Mouse (Mus musculus) CH12.LX (cell line): ENCODE measurements around the gene Ddx47. TPM values are rescaled to one million over a fixed set of nuclear protein-coding genes. Genes with fewer than 3 reads are reported as not detected.

Experiments
- DNase-seq: peaks from one replicate; pipeline ENCODE4 v3.0.0-alpha.2; 2013; ENCODE audit errors: extremely low read depth
- H3K27ac ChIP-seq: 2 replicates; pipeline ENCODE4 v1.5.1; 2012; ENCODE audit warnings: low read depth, mild to moderate bottlenecking, control low read depth, moderate library complexity; ENCODE audit not compliant: insufficient read depth
- H3K27me3 ChIP-seq: replicated peaks from 2 replicates; pipeline ENCODE3; 2012; ENCODE audit warnings: inconsistent platforms
- H3K36me3 ChIP-seq, 2 experiments: replicated peaks in 1 of 2; 2 replicates each; pipeline versions ENCODE3 to v1.6.1; 2012; ENCODE audit warnings: inconsistent platforms in 1 of 2, low read length in 1 of 2, mild to moderate bottlenecking in 1 of 2, mixed read lengths in 1 of 2, moderate library complexity in 1 of 2; ENCODE audit not compliant: control insufficient read depth in 1 of 2, insufficient read depth in 1 of 2
- H3K4me1 ChIP-seq, 2 experiments: 2 replicates each; pipeline ENCODE4 v1.6.1; 2012; ENCODE audit warnings: inconsistent platforms in 1 of 2, moderate library complexity in 1 of 2; ENCODE audit not compliant: insufficient read depth in 2 of 2, control insufficient read depth in 1 of 2
- H3K4me2 ChIP-seq: 2 replicates; pipeline ENCODE4 v1.6.1; 2012; ENCODE audit warnings: low read depth, mild to moderate bottlenecking, control low read depth; ENCODE audit not compliant: poor library complexity, insufficient read depth, severe bottlenecking
- H3K4me3 ChIP-seq, 3 experiments: fragments of 150-350 bp in 1 of 3; sonication (generic) in 1 of 3; replicated peaks in 1 of 3; 2 replicates each; pipeline versions ENCODE3 to v1.5.1; 2011 to 2012; ENCODE audit warnings: low read depth in 2 of 3, low read length in 2 of 3, mild to moderate bottlenecking in 2 of 3, moderate library complexity in 2 of 3, control low read depth in 1 of 3, improper control_type of control experiment in 1 of 3, inconsistent platforms in 1 of 3, mixed read lengths in 1 of 3; ENCODE audit not compliant: poor library complexity in 1 of 3
- H3K79me2 ChIP-seq: replicated peaks from 2 replicates; pipeline ENCODE4 v1.6.1; 2012; ENCODE audit warnings: mild to moderate bottlenecking, moderate library complexity; ENCODE audit not compliant: control insufficient read depth, poor library complexity, insufficient read depth, severe bottlenecking; ENCODE audit errors: extremely low read depth
- H3K9ac ChIP-seq: 2 replicates; pipeline ENCODE4 v1.6.1; 2012; ENCODE audit warnings: low read depth, mild to moderate bottlenecking, control low read depth, moderate library complexity; ENCODE audit not compliant: insufficient read depth
- H3K9me3 ChIP-seq: replicated peaks from 2 replicates; pipeline ENCODE3; 2012; ENCODE audit warnings: low read length, inconsistent platforms, mixed read lengths
- BHLHE40 ChIP-seq: IDR thresholded peaks from 2 replicates; pipeline ENCODE4 v1.6.1; 2011; ENCODE audit warnings: mild to moderate bottlenecking, low read depth, low read length, improper control_type of control experiment
- CHD2 ChIP-seq: IDR thresholded peaks from 2 replicates; pipeline ENCODE4 v1.6.1; 2011; ENCODE audit warnings: low read length, improper control_type of control experiment
- E2F4 ChIP-seq: IDR thresholded peaks from 2 replicates; pipeline ENCODE4 v1.6.1; 2011; ENCODE audit warnings: low read depth, low read length, improper control_type of control experiment; ENCODE audit not compliant: insufficient replicate concordance
- ETS1 ChIP-seq: conservative IDR thresholded peaks from 2 replicates; pipeline ENCODE4 v1.6.1; 2012; ENCODE audit warnings: low read depth, mild to moderate bottlenecking, inconsistent platforms, low read length, improper control_type of control experiment, moderate library complexity
- GABPA ChIP-seq: IDR thresholded peaks from 2 replicates; pipeline ENCODE4 v1.6.1; 2012; ENCODE audit warnings: low read depth, low read length, improper control_type of control experiment, inconsistent platforms; ENCODE audit not compliant: insufficient replicate concordance
- HCFC1 ChIP-seq: IDR thresholded peaks from 2 replicates; pipeline ENCODE4 v1.6.1; 2012; ENCODE audit warnings: low read depth, mild to moderate bottlenecking, inconsistent platforms, low read length, improper control_type of control experiment
- IRF4 ChIP-seq: IDR thresholded peaks from 2 replicates; pipeline ENCODE4 v1.6.1; 2014; ENCODE audit warnings: low read depth, mild to moderate bottlenecking, inconsistent platforms, low read length, improper control_type of control experiment
- JUN ChIP-seq: IDR thresholded peaks from 2 replicates; pipeline ENCODE4 v1.6.1; 2011; ENCODE audit warnings: low read depth, mild to moderate bottlenecking, low read length, improper control_type of control experiment, moderate library complexity; ENCODE audit not compliant: insufficient read depth
- KAT2A ChIP-seq: IDR thresholded peaks from 2 replicates; pipeline ENCODE4 v1.6.1; 2012; ENCODE audit warnings: low read length, improper control_type of control experiment, inconsistent platforms; ENCODE audit not compliant: insufficient replicate concordance
- MAFK ChIP-seq: IDR thresholded peaks from 2 replicates; pipeline ENCODE4 v1.6.1; 2011; ENCODE audit warnings: low read length, improper control_type of control experiment; ENCODE audit not compliant: insufficient replicate concordance
- MAX ChIP-seq: IDR thresholded peaks from 2 replicates; pipeline ENCODE4 v1.6.1; 2011; ENCODE audit warnings: low read length, improper control_type of control experiment
- MAZ ChIP-seq: IDR thresholded peaks from 2 replicates; pipeline ENCODE4 v1.6.1; 2012; ENCODE audit warnings: low read depth, mild to moderate bottlenecking, inconsistent platforms, low read length, improper control_type of control experiment, moderate library complexity
- MEF2A ChIP-seq: IDR thresholded peaks from 2 replicates; pipeline ENCODE4 v1.6.1; 2014; ENCODE audit warnings: low read depth, mild to moderate bottlenecking, inconsistent platforms, low read length, improper control_type of control experiment, borderline replicate concordance
- MXI1 ChIP-seq: IDR thresholded peaks from 2 replicates; pipeline ENCODE4 v1.6.1; 2011; ENCODE audit warnings: mild to moderate bottlenecking, low read depth, low read length, improper control_type of control experiment
- MYC ChIP-seq: IDR thresholded peaks from 2 replicates; pipeline ENCODE4 v1.6.1; 2011; ENCODE audit warnings: low read depth, mild to moderate bottlenecking, improper control_type of control experiment, low read length
- PAX5 ChIP-seq: IDR thresholded peaks from 2 replicates; pipeline ENCODE4 v1.6.1; 2012; ENCODE audit warnings: low read length, inconsistent platforms, mixed read lengths
- POLR2A ChIP-seq: IDR thresholded peaks from 2 replicates; pipeline ENCODE4 v1.6.1; 2011; ENCODE audit warnings: low read depth, mild to moderate bottlenecking, improper control_type of control experiment, low read length
- POLR2AphosphoS2 ChIP-seq: IDR thresholded peaks from 2 replicates; pipeline ENCODE4 v1.6.1; 2011; ENCODE audit warnings: low read depth, low read length, improper control_type of control experiment
- SIN3A ChIP-seq: IDR thresholded peaks from 2 replicates; pipeline ENCODE4 v1.6.1; 2012; ENCODE audit warnings: low read length, improper control_type of control experiment, inconsistent platforms
- SMC3 ChIP-seq: IDR thresholded peaks from 2 replicates; pipeline ENCODE4 v1.6.1; 2011; ENCODE audit warnings: low read depth, low read length, improper control_type of control experiment
- TBP ChIP-seq: conservative IDR thresholded peaks from 2 replicates; pipeline ENCODE4 v1.6.1; 2011; ENCODE audit warnings: low read depth, low read length, improper control_type of control experiment
- TCF12 ChIP-seq: IDR thresholded peaks from 2 replicates; pipeline ENCODE4 v1.6.1; 2014; ENCODE audit warnings: low read depth, mild to moderate bottlenecking, inconsistent platforms, low read length, improper control_type of control experiment
- UBTF ChIP-seq: IDR thresholded peaks from 2 replicates; pipeline ENCODE4 v1.6.1; 2012; ENCODE audit warnings: low read depth, mild to moderate bottlenecking, inconsistent platforms, low read length, improper control_type of control experiment, moderate library complexity
- USF1 ChIP-seq: IDR thresholded peaks from 2 replicates; pipeline ENCODE4 v1.6.1; 2014; ENCODE audit warnings: low read depth, mild to moderate bottlenecking, inconsistent platforms, low read length, improper control_type of control experiment
- dilution Hi-C: fragments of 300-500 bp; cut with MboI; formaldehyde crosslinking; loops from 2 replicates; pipeline ENCODE4 v1.14.3; 2020; ENCODE audit warnings: low sequenced_read_pairs; ENCODE audit not compliant: extremely low pct_unique_long_range_greater_than_20kb, extremely low pct_ligation_motif_present
- in situ Hi-C: fragments of 300-500 bp; cut with MboI; formaldehyde crosslinking; loops from 3 replicates; pipeline ENCODE4 v1.14.3; 2019; ENCODE audit warnings: low sequenced_read_pairs, low pct_ligation_motif_present, low pct_unique_long_range_greater_than_20kb, mixed read lengths
- polyA plus RNA-seq: library from polyadenylated mRNA; unstranded; fragments of >175 nt; gene quantifications from 2 replicates; pipeline ENCODE4 v1.2.1, GENCODE M21; 2012; ENCODE audit warnings: low read depth; ENCODE audit not compliant: insufficient read length
- total RNA-seq, 2 experiments: library from RNA; depleted of rRNA; stranded (reverse); fragments of 300-350 nt in 1 of 2; fragments of >200 nt in 1 of 2; gene quantifications; 2 replicates each; pipeline ENCODE4 v1.2.3; 2012 to 2014

Ddx47 gene
- total and polyA plus RNA-seq, 3 experiments: 61.4 to 110 (median 82.6) TPM

DNA sequence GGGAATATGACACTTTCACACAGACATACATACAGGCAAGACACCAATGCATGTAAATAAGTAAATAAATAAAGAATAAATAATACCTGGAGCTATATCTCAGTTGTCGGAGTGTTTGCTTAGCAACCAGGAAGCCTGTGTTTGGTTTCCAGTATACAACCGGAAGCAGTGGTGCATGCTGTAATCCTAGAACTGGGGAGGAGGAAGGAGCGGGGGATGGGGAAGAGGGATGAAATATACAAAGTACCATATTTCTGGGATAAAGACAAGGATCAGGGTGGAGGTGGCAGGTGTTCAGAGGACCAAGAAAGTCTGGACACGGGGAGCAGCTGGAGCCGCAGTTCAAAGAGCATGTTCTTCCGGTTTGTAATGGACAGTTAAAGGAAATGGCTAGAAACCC lies 37.1 kb downstream of the Ddx47 start:
- H3K79me2 ChIP-seq: no peaks in the 10 kb centered on the region
- no peaks in the 10 kb centered on the region for H3K36me3 ChIP-seq
- no peak overlapping the region for H3K27ac ChIP-seq
- H3K27me3 ChIP-seq: peaks cover 2% of the 10 kb centered on the region
- dilution Hi-C loops (no loop called here), in situ Hi-C loops (no loop called here)
- TF ChIP-seq KAT2A (no peak), TCF12 (no peak), BHLHE40 (no peak), USF1 (no peak), PAX5 (no peak), GABPA (no peak), JUN (no peak), MYC (no peak), MAFK (no peak)
- no peak overlapping the region for H3K4me3 ChIP-seq
- H3K4me2 ChIP-seq: no peak overlapping the region
- H3K9me3 ChIP-seq: no peaks in the 10 kb centered on the region
- no peak for DNase-seq
- no peak overlapping the region for H3K9ac ChIP-seq
- H3K4me1 ChIP-seq: peaks cover 13 to 16% of the 10 kb centered on the region in 2 experiments

DNA sequence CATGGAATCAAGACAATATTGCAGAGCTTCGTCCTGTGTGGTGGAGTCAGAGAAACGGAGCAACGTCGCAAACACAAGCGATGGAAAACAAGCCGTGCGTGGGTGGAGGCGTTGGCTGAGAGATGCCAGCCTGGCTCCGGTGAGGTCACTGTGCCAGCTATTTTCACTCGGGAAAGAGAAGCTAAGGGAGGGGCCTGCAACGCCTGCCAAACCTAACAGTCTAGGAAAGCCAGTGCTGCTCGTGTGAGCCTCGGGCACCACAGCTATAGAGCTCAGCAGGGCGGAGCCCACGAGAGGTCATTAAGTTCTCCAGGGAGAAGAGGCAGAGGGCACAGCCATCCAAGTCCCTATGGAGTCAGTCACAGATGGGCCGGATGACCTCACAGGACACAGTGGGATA lies 37.5 kb downstream of the Ddx47 start:
- no peaks in the 10 kb centered on the region for H3K9me3 ChIP-seq
- H3K9ac ChIP-seq: no peak overlapping the region
- H3K4me2 ChIP-seq: no peak overlapping the region
- TF ChIP-seq PAX5 (no peak), UBTF (no peak), MEF2A (no peak), SIN3A (no peak), CHD2 (no peak), MAX (no peak), IRF4 (no peak)
- TF ChIP-seq, all 38 proteins: peak for 0
- Histone ChIP-seq H3K4me1 (peaks cover 13 to 16% of the 10 kb centered on the region in 2 experiments), H3K36me3 (no peaks in the 10 kb centered on the region), H3K27ac (no peak overlapping the region), H3K79me2 (no peaks in the 10 kb centered on the region), H3K27me3 (peaks cover 4% of the 10 kb centered on the region), H3K4me3 (no peak overlapping the region)
- DNase-seq: no peak
- dilution Hi-C loops: no loop called here
- in situ Hi-C loops: no loop called here

DNA sequence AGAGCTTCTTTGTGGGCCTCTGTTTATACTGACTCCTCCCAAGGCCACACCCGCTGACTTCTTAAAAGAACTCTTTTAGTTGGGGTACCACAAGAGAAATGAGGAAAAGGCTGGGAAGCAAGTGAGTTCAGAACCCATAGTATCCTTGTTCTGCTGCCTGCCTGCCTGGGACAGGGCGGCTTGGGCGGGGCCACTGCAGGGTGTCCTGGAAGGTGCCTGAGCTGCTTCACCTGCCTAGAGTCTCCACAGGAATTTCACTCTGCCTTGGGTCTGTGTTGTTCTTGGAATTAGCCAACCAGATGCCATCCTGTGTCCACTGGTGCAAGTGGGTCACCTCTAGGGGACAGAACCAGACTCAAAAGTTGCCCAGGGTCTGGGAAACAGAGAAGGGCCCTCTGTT lies 42.4 kb downstream of the Ddx47 start:
- no peak overlapping the region for H3K9ac ChIP-seq
- in situ Hi-C loops (no loop called here), dilution Hi-C loops (no loop called here)
- no peak overlapping the region for H3K4me3 ChIP-seq
- no peaks in the 10 kb centered on the region for H3K4me1 ChIP-seq
- DNase-seq: no peak
- no peaks in the 10 kb centered on the region for H3K36me3 ChIP-seq
- peaks cover 6% of the 10 kb centered on the region for H3K27me3 ChIP-seq
- H3K9me3 ChIP-seq: no peaks in the 10 kb centered on the region
- no peak overlapping the region for H3K4me2 ChIP-seq
- H3K79me2 ChIP-seq: no peaks in the 10 kb centered on the region
- H3K27ac ChIP-seq: no peak overlapping the region
- TF ChIP-seq TBP: no peak
- TF ChIP-seq SMC3: no peak
- no peak for TF ChIP-seq E2F4
- no peak for TF ChIP-seq MAFK
- TF ChIP-seq UBTF: no peak
- TF ChIP-seq MXI1: no peak
- TF ChIP-seq POLR2AphosphoS2: no peak
- TF ChIP-seq MAZ: no peak
- no peak for TF ChIP-seq SIN3A
- TF ChIP-seq ETS1: no peak
- TF ChIP-seq MEF2A: no peak
- no peak for TF ChIP-seq MAX
- TF ChIP-seq POLR2A: no peak
- TF ChIP-seq HCFC1: no peak
